Mouse (Mus musculus) kidney, adult 9 months (tissue): ENCODE measurements around the gene Ube3b.

ENCODE experiments used
- DNase-seq: peaks from one replicate; pipeline ENCODE4 v3.0.0; 2022

Gene Ube3b

DNA sequence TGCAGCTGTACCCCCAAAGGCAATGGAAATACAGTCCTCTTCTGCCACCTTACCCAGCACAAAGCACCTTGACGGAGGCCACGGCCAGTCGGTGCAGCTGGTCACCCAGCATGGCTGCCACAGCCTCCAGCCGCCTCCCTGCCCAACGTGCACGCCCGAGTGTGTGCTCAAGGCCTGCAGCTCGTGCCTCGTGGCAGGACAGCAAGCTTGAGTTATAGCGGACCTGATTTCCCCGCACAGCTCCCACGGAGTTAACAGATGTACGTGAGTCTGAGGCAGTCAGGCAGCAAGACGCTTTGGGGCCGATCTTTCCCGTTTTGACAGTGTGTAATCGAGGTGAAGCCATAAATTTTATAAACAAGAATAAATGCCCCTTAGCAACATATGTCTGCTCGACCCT, 48.2 kb downstream of the Ube3b start:
- DNase-seq: no peak

GRCm38 (mm10) chr5:114429781-114430180, 49.4 kb downstream of the Ube3b start:
- DNase-seq: peak; percentile 61

GRCm38 (mm10) chr5:114434359-114434758, 54.0 kb downstream of the Ube3b start:
- no peak for DNase-seq

DNA sequence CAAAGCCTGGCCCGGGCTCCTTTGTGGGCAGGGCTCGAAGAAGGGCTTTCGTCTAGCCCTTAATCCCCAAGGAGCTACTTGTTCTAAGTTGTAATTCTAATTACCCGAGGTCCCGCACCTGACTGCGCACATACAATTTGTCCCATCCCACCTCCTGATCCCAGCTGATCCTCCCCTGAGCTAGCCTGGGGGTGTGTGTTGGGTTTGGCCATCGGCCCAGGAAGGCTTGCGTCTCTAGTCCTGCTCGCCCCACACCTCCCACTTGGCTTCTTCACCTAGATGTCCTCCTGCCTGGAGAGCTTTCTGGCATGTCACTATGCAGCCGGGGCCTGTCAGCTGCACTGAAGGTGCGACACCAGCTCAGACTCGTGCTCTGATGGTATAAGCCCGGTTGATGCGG, 55.2 kb downstream of the Ube3b start:
- DNase-seq: peak; percentile 13

GRCm38 (mm10) chr5:114443566-114444367, 63.4 kb downstream of the Ube3b start, which contains the start of the genes Mmab and Mvk:
Gene Mmab, minus strand, starts transcription at chr5:114444060.
Gene Mvk, plus strand, starts transcription at chr5:114444269.
- DNase-seq: peak; percentile 99

DNA sequence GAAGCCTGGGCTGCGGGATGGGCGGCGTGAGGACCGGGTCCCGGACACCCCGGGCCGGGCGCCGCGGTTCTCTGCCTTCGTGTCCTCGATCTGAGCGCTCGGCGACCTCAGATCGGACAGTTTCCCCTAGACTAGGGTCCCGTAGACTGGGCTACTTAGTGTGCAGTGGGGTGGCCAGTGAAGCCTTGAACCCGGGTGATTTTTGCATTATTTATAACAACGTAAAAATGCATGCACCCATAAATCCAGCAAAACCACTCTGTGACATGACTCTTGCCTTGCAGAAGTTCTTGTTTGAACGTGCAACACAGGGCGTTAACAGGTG, 63.9 kb downstream of the Ube3b start:
- no peak for DNase-seq

DNA sequence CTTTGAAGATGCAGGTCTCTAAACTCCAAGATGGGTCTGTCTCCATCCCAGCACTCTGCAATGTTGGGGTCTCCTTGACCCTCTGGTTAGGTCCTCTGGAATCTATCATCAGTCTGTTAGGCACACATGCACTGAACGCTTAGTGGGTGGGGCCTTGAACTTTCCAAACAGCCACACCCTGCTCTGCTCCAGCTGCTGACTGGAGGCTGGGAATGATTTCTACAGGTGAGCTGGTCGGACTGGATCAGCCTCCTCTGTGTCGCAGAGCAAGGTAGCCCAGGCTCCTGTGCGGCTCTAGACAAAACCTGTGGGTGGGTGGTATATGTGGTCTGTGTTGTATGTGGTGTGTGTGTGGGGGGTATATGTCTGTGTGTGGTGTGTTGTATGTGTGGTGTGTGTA, 68.6 kb downstream of the Ube3b start:
- no peak for DNase-seq

- DNase-seq: no peak
These were observed 75.9 kb downstream of the Ube3b start for GRCm38 (mm10) chr5:114456287-114456686.

- no peak for DNase-seq
These were observed 76.7 kb downstream of the Ube3b start for GRCm38 (mm10) chr5:114456995-114457605.

DNA sequence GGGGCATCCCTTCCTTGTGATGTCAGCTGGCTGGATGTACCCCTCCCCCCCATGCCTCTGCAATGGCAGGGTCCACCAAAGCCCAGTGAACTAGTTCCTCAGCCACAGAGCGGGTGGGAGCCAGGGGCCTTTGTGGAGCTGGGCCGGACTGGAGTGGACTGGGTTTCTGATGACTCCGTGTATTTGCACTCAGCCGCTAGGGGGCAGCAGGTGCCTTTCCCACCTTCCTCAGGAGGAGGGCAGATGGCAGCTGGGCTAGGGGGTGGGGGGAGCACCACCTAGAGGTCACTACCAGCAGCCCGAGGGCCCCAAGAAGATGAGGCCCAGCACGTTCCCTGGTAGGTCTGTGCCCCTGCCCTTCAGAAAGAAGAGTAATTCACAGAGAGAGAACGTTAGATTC, 80.8 kb downstream of the Ube3b start:
- DNase-seq: peak; percentile 76

DNA sequence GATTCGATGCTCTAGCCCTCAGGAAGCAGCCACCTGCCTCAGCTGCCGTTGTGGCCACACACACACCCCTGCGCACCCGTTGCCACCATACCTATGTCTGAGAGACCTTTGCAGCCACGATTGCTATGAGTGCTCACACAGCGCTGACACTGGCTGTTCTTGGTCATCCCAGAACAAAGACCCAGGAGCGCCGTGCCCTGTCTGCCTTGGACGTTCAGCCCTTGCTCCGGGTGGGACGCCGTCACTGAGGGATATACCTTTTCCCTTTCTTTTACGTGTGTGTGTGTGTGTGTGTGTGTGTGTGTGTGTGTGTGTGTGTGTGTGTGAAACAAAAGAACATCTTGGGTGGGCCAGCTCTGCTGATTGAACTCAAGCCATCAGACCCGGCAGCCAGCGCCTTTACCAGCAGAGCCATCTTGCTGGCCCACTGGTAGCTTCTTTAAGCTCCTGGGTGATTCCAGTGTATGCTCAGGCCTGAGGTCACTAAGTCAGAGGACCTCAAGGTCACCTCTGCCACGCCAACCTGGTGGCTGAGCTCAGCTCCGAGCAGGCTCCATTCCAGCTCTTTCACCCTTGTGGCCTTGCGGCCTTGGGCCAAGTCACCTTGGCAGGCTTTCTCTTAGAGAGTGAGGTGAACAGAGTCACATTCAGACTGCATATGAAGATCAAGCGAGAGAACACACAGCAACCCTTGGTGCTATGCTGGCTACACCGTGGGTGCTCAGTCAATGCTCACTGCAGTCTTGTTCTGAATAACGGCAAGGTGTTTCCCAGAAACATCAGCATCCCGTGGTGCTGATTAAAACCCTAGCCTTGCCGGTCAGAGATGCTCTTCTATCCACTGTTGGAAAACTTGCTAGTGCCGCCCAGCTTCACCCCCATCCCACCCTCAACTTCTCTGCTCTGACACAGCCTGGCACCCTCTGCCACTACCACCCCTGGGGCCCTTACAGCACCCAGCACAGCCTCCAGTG, 81.9 kb downstream of the Ube3b start:
- DNase-seq: peak; percentile 72

GRCm38 (mm10) chr5:114464561-114464960, 84.2 kb downstream of the Ube3b start:
- no peak for DNase-seq

DNA sequence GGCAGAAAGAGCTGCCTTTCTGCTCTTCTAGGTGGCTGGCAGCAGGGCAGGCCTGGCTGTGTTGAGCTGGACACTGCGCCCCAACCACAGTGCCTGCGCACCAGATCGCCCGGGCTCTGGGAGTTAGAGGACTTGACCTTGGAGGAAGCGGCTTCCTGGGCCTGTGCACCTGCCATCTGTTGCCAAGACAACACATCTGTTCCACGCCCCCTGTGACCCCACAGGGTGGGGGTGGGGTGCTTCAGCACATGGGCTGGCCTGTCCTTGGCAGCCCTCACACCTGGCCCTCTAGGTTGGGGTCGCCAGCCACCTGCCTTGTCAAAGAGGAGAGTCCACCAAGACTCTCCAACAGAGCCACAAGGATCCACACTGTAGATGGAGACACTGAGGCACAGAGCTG, 85.2 kb downstream of the Ube3b start:
- DNase-seq: no peak

DNA sequence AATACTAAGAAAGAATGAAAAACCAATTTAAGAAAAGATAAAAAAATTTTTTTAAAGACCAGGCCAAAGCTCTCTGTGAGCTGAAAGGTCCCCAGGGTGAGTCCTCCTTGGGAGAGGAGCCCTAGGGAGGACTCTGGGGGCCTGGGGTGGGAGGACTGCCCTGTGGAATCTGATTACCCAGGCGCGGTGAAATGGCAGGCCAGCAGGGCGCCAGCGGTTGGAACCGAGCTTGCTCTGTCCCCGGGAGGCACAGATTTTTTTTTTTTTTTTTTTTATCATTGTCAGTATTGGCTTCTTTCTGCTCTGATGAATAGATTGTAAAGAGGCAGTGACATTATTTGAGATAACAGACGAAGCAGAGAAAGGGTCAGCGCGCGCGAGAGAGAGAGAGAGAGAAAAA, 86.6 kb downstream of the Ube3b start:
- no peak for DNase-seq

- DNase-seq: peak; percentile 38
These were observed 87.0 kb downstream of the Ube3b start for GRCm38 (mm10) chr5:114467430-114467829.

- no peak for DNase-seq
These were observed 87.6 kb downstream of the Ube3b start for GRCm38 (mm10) chr5:114468007-114468406.

DNA sequence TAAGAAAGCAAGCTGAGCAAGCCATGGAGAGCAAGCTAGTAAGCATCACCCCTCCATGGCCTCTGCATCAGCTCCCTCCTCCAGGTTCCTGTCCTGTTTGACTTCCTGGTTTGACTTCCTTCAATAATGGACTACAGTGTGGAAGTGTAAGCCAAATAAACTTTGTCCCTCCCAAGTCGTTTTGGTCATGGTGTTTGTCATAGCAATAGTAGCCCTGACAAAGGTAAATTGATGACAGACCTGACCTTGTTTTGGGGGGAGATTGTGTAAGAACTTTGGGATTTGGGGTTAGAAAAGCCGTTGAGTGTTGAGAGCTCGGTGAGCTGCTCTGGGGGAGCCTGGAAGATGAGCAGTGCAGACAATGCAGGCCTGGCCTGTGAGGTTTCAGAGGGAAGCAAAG, 90.0 kb downstream of the Ube3b start:
- DNase-seq: no peak
